Mouse (Mus musculus) liver, embryonic 11.5 days (tissue): Measurements from ENCODE around the gene Mrpl37. TPM values are rescaled to one million over a fixed set of nuclear protein-coding genes. Genes with fewer than 3 reads are reported as not detected.

Source experiments
- ATAC-seq: fragments of 200-750 bp; cut with Nextera tagmentation; replicated peaks from 2 replicates; pipeline ENCODE4 v1.8.0; 2017; ENCODE audit warnings: moderate number of reproducible peaks, mild to moderate bottlenecking, moderate TSS enrichment, moderate library complexity; ENCODE audit not compliant: low FRiP score
- DNase-seq: peaks from one replicate; pipeline ENCODE4 v3.0.0-alpha.2; 2017; ENCODE audit warnings: low spot score
- H3K27ac ChIP-seq: fragments of 300-500 bp; sonication (generic); 2 replicates; pipeline ENCODE4 v1.5.1; 2014; ENCODE audit warnings: mild to moderate bottlenecking, low read depth, low read length, control low read depth
- H3K27me3 ChIP-seq: fragments of 300-500 bp; sonication (generic); replicated peaks from 2 replicates; pipeline ENCODE4 v1.6.1; 2014; ENCODE audit warnings: low read length, mixed read lengths; ENCODE audit not compliant: control insufficient read depth, insufficient read depth
- H3K36me3 ChIP-seq: fragments of 300-500 bp; sonication (generic); 2 replicates; pipeline ENCODE4 v1.6.1; 2014; ENCODE audit warnings: mild to moderate bottlenecking, low read length, moderate library complexity, mixed read lengths; ENCODE audit not compliant: control insufficient read depth, insufficient read depth
- H3K4me1 ChIP-seq: fragments of 300-500 bp; sonication (generic); replicated peaks from 2 replicates; pipeline ENCODE4 v1.6.1; 2014; ENCODE audit warnings: low read length, mixed read lengths; ENCODE audit not compliant: control insufficient read depth, insufficient read depth
- H3K4me2 ChIP-seq: fragments of 300-500 bp; sonication (generic); 2 replicates; pipeline ENCODE4 v1.6.1; 2014; ENCODE audit warnings: mild to moderate bottlenecking, control low read depth, moderate library complexity
- H3K4me3 ChIP-seq: fragments of 300-500 bp; sonication (generic); 2 replicates; pipeline ENCODE4 v1.5.1; 2014; ENCODE audit warnings: low read depth, low read length, control low read depth
- H3K9ac ChIP-seq: fragments of 300-500 bp; sonication (generic); 2 replicates; pipeline ENCODE4 v1.6.1; 2014; ENCODE audit warnings: low read depth, low read length, control low read depth
- H3K9me3 ChIP-seq: fragments of 300-500 bp; sonication (generic); 2 replicates; pipeline ENCODE4 v1.6.1; 2016; ENCODE audit warnings: low read length, inconsistent platforms, mixed read lengths; ENCODE audit not compliant: control insufficient read depth
- WGBS: fragments of 180-500 bp; shearing (Covaris S2); extraction: QIAGEN DNeasy Blood & Tissue Kit; methylation state at CpG from one replicate; pipeline ENCODE4 v1.1.7; 2014; 5-methylcytosine and 5-hydroxymethylcytosine counted together
- polyA plus RNA-seq: library from polyadenylated mRNA; unstranded; fragments of >200 nt; fragmentation: Nextera tagmentation; extraction: Ambion mirVana; gene quantifications from 2 replicates; pipeline ENCODE4 v1.2.1, GENCODE M21; 2014

The Mrpl37 gene
- polyA plus RNA-seq, 1 experiment from 2014 or later = 122 TPM

DNA sequence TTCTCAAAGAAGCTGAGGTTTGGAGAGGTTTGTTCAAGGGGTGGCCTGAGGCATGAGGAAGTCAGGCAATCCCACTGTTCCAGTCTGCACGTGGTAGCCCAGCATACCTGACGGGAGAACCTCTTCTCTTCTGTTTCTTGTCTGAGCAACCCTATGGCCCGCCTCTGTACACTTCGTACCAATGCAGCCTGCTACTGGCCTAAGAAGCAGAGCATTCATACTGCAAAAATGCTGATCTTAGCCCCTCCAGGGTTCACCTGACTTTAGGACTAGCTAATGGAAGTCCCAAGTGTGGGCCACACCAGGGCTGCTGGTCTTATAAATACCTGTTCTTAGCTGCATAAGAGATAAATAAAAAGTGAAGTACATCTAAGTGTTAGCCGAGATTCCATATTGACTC, 8.3 kb downstream of the Mrpl37 start:
- ATAC-seq (no peak), DNase-seq (no peak)
- 82% methylated on average over 5 of the region's 5 CpGs for WGBS
- Histone ChIP-seq H3K4me2 (no peak overlapping the region), H3K9me3 (no peaks in the 10 kb centered on the region), H3K27me3 (no peaks in the 10 kb centered on the region), H3K27ac (no peak overlapping the region), H3K4me1 (no peaks in the 10 kb centered on the region), H3K9ac (no peak overlapping the region), H3K36me3 (peaks cover 34% of the 10 kb centered on the region), H3K4me3 (no peak overlapping the region)

DNA sequence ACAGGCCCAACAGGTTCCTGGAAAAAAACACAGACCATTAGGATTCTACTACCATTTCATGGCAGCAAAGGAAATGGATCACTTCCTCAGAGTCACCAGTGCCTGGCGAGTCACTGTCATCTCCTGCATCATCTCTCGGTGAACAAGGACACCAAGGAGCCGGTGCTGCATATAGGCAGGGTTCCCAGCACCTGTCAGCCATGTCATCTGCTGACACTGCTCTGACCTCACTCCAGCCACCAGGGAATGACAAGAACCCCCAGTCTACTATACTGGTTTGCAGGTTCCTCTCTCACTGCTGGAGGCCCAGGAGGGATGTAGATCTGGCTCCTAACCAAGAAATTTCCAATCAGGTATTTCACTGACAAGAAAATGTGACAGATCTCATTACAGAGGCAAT, 10.6 kb downstream of the Mrpl37 start:
- WGBS = 89% methylated on average over 3 of the region's 3 CpGs
- no peaks in the 10 kb centered on the region for H3K9me3 ChIP-seq
- ATAC-seq (no peak), DNase-seq (no peak)
- no peak overlapping the region for H3K9ac ChIP-seq
- H3K4me2 ChIP-seq = no peak overlapping the region
- peaks cover 23% of the 10 kb centered on the region for H3K36me3 ChIP-seq
- H3K27me3 ChIP-seq = no peaks in the 10 kb centered on the region
- no peaks in the 10 kb centered on the region for H3K4me1 ChIP-seq
- H3K4me3 ChIP-seq = no peak overlapping the region
- H3K27ac ChIP-seq = no peak overlapping the region

DNA sequence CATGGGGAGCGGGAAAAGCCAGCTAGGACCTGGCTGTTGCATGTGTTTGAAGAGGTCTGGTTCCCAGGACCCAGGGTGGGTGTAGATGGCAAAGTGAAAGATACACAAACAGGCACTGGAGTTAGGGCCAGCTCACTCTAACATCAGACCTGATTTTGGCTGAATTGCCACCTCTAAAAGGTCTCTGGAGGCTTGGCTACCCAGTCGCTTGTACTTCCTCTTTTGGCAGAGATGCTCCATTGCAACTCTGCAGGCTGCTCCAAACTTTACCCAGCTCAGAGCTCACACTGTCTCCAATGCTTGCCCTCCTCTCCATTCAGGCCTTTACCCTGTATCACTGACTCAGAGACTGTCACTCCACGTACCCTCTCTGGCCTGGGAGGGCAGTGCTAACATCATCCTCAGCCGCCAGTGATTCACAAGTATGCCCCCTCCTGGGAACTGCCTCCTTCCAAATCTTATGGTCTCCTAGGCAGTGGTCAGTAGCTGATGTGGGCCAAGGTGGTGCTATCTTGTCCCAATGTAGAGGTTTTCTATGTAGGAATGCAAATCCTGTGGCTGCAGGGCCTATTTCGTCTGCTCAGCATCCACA, 13.6 kb downstream of the Mrpl37 start:
- no peak overlapping the region for H3K9ac ChIP-seq
- no peak overlapping the region for H3K4me3 ChIP-seq
- DNase-seq (no peak), ATAC-seq (no peak)
- H3K4me2 ChIP-seq = no peak overlapping the region
- no peaks in the 10 kb centered on the region for H3K27me3 ChIP-seq
- H3K27ac ChIP-seq = no peak overlapping the region; the same call in 1 of the 2 replicates
- H3K36me3 ChIP-seq = peaks cover 14% of the 10 kb centered on the region
- WGBS = 56% methylated on average over 5 of the region's 5 CpGs
- no peaks in the 10 kb centered on the region for H3K4me1 ChIP-seq
- no peaks in the 10 kb centered on the region for H3K9me3 ChIP-seq

DNA sequence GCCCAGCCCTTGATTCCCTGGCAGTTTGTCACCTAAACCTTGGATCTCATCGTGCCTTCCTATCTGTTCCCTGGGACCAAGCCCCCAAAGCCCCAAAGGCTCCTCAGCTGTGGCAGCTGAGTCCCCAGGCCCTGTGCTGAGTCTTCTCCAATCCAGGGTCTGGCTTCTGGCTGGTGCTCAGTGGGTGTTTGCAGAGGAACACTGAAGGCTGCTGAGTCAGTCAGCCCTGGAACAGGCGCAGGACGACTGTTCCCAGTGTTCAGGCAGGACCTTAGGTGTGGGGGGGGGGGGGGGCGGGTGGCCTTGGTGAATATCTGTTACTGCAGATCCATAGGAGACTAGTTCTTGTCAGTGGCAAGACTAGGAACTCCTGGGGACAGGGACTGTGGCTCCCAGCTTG, 14.8 kb downstream of the Mrpl37 start:
- WGBS = 64% methylated on average over 4 of the region's 4 CpGs
- Histone ChIP-seq H3K4me3 (no peak overlapping the region), H3K27me3 (no peaks in the 10 kb centered on the region), H3K9me3 (no peaks in the 10 kb centered on the region), H3K4me1 (no peaks in the 10 kb centered on the region), H3K27ac (no peak overlapping the region), H3K9ac (no peak overlapping the region), H3K4me2 (no peak overlapping the region), H3K36me3 (peaks cover 11% of the 10 kb centered on the region)
- no peak for DNase-seq
- no peak for ATAC-seq

DNA sequence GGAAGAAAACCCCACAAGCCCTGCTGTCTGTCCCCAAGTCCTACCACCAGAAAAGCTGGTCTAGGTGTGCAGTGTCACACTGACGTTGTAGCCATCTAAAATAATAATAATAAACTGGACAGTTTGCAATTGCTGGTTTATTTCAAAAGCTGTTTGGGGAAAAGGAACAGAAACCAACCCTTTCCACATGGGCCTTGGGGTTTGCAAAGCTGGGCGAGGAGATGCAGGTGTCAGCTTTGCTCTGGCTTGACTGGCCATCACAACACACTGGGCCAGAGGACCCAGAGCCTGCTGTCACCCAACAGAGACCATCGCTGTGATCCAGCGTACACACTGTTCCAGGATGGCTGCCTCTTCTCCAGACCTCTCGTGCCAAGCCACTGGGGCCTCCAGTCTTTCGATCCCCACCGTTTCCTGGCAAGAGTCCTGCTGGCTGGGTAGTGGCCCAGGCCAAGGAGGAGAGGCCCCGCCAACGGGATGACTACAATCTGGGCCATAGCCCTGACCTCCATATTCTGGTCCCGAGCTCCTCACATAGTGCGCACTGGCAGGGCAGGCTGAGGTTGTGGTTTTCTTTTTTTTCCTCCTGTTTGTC, 18.0 kb downstream of the Mrpl37 start:
- Histone ChIP-seq H3K36me3 (peaks cover 14% of the 10 kb centered on the region), H3K4me2 (no peak overlapping the region), H3K4me1 (no peaks in the 10 kb centered on the region), H3K27ac (no peak overlapping the region), H3K27me3 (no peaks in the 10 kb centered on the region), H3K9me3 (no peaks in the 10 kb centered on the region), H3K9ac (no peak overlapping the region; the same call in 1 of the 2 replicates), H3K4me3 (no peak overlapping the region)
- ATAC-seq = no peak
- DNase-seq = no peak
- 92% methylated on average over 11 of the region's 11 CpGs for WGBS

DNA sequence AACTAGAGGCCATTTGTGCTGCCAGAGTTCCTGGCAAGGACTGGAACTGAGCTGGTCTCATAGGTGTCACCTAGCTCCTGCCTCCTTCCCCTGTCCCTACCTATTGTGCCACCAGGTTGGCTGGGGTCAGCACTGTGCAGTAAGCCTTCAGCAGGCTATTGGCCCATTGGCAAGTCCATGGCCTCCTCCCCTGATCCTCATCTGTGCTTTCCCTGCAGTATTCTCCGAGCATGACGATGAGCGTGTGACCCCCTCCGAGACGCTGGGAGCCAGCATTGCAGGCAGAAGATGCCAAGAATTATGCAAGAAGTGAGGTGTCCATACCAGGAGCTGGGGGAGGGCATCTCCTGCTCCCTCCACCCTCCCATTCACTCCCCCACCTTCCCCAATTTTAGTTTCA, 18.9 kb downstream of the Mrpl37 start:
- Histone ChIP-seq H3K4me1 (no peaks in the 10 kb centered on the region), H3K9me3 (no peaks in the 10 kb centered on the region), H3K4me3 (no peak overlapping the region), H3K9ac (no peak overlapping the region), H3K36me3 (peaks cover 18% of the 10 kb centered on the region), H3K27ac (no peak overlapping the region), H3K27me3 (no peaks in the 10 kb centered on the region), H3K4me2 (no peak overlapping the region)
- DNase-seq = no peak
- WGBS = 91% methylated on average over 5 of the region's 5 CpGs
- ATAC-seq = no peak

DNA sequence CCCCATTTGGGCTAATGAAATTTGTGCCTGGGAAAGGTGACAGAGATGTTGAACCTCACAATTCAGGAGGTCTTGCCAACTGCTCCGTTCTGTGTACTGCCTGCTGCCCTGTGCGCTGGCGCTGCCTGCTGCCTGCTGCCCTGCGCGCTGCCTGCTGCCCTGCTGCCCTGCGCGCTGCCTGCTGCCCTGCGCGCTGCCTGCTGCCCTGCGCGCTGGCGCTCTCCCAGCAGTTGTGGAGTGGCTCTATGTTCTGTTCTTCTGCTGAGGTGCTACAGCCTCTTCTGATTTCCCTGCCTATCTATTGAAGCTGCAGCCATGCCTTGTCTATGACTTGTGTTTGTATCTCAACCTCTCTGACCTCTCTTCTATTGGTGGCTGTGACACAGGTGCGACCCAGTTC, 21.5 kb downstream of the Mrpl37 start:
- no peak for ATAC-seq
- Histone ChIP-seq H3K27ac (no peak overlapping the region), H3K4me2 (no peak overlapping the region), H3K9ac (no peak overlapping the region), H3K9me3 (no peaks in the 10 kb centered on the region), H3K4me1 (no peaks in the 10 kb centered on the region), H3K36me3 (peaks cover 27% of the 10 kb centered on the region), H3K27me3 (no peaks in the 10 kb centered on the region), H3K4me3 (no peak overlapping the region)
- no peak for DNase-seq
- WGBS = 98% methylated on average over 13 of the region's 13 CpGs

DNA sequence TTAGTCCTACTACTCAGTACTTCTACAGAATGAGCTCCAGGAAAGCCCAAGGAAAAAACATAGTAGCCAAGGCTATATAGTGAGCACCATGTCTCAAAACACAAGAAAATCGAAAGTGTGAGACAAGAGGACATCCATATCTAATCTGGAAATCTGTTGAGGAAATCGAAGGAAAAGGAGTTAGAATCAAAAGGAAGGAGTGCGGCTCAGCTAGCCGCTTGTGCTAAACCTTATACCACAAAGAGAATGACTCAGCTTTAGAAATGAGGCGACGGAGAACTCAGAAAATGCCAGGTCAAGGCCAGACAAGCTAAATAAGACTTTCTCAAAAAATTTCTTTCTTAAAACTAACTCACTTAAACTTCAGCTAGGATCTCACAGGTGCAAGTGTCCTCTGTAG, 24.4 kb downstream of the Mrpl37 start:
- Histone ChIP-seq H3K4me2 (no peak overlapping the region), H3K4me3 (no peak overlapping the region), H3K27me3 (no peaks in the 10 kb centered on the region), H3K27ac (no peak overlapping the region), H3K9ac (no peak overlapping the region), H3K36me3 (peaks cover 27% of the 10 kb centered on the region), H3K4me1 (no peaks in the 10 kb centered on the region), H3K9me3 (no peaks in the 10 kb centered on the region)
- DNase-seq (no peak), ATAC-seq (no peak)
- 72% methylated on average over 6 of the region's 6 CpGs for WGBS

DNA sequence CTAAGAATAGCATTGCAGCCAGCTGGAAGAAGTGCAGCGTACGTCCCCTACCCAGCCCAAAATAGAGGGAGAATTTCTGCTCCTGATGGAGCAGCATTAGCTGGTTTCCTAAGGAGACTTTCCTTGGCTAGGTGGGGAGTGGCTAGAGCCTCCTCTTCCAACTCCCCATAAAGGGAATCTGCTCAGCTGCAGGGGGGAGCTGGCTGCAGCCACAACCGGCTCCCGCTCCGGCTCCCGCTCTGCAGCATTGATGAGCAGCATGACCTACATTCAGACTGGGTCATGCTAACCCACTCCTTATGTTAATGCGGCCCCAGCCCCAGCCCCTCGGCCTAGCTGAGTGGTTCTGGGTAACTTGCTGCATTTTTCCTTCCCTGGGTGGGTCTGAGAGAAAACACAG, 27.4 kb downstream of the Mrpl37 start:
- H3K27ac ChIP-seq = no peak overlapping the region
- H3K27me3 ChIP-seq = no peaks in the 10 kb centered on the region
- ATAC-seq (no peak), DNase-seq (no peak)
- no peaks in the 10 kb centered on the region for H3K4me1 ChIP-seq
- no peak overlapping the region for H3K9ac ChIP-seq
- H3K36me3 ChIP-seq = peaks cover 24% of the 10 kb centered on the region; the same call in 1 of the 2 replicates
- H3K9me3 ChIP-seq = no peaks in the 10 kb centered on the region
- H3K4me3 ChIP-seq = no peak overlapping the region
- H3K4me2 ChIP-seq = no peak overlapping the region
- WGBS = 89% methylated on average over 8 of the region's 8 CpGs
